Mouse (Mus musculus): ENCODE results near the gene Itpr2. TPM values are rescaled to one million over a fixed set of nuclear protein-coding genes. Genes with fewer than 3 reads are reported as not detected.

Itpr2 gene
- polyA plus RNA-seq, 1 experiment from 2014 or later, result 8.9 TPM

GRCm38 (mm10) chr6:146357911-146358310 is 144.1 kb downstream of the Itpr2 start:
- 45% methylated on average over 4 of the region's 4 CpGs for WGBS

GRCm38 (mm10) chr6:146352258-146352805 is 149.7 kb downstream of the Itpr2 start:
- Histone ChIP-seq H3K9ac (ENCODE audit: low read depth, low read length) (no peak overlapping the region), H3K27ac (replicated peaks; ENCODE audit: low read depth, low read length) (no peak overlapping the region), H3K4me3 (ENCODE audit: low read depth, low read length) (no peak overlapping the region), H3K4me1 (ENCODE audit: control insufficient read depth, insufficient read depth, low read length) (no peaks in the 10 kb centered on the region), H3K27me3 (replicated peaks; ENCODE audit: control insufficient read depth, insufficient read depth, low read length) (no peaks in the 10 kb centered on the region), H3K36me3 (ENCODE audit: control insufficient read depth, insufficient read depth, low read length) (0 out of 2 replicates have a peak, but pooled peaks cover 7% of the 10 kb centered on the region), H3K4me2 (ENCODE audit: low read depth, low read length) (no peak overlapping the region), H3K9me3 (ENCODE audit: control insufficient read depth, low read length) (0 out of 2 replicates have a peak, but pooled peaks cover 4% of the 10 kb centered on the region)
- 54% methylated on average over 9 of the region's 9 CpGs for whole genome bisulfite sequencing
- DNase-seq (ENCODE audit: low spot score) (no peak), ATAC-seq (ENCODE audit: low read depth) (no peak)

More at GRCm38 (mm10) chr6:146357911-146358310, 144.1 kb downstream of the Itpr2 start:
- Histone ChIP-seq H3K9ac (ENCODE audit: low read depth, low read length) (no peak overlapping the region), H3K36me3 (ENCODE audit: control insufficient read depth, insufficient read depth, low read length) (no peaks in the 10 kb centered on the region), H3K27ac (replicated peaks; ENCODE audit: low read depth, low read length) (no peak overlapping the region), H3K9me3 (ENCODE audit: control insufficient read depth, low read length) (no peaks in the 10 kb centered on the region), H3K4me2 (ENCODE audit: low read depth, low read length) (no peak overlapping the region), H3K4me1 (ENCODE audit: control insufficient read depth, insufficient read depth, low read length) (peaks cover 10% of the 10 kb centered on the region; the same call in 1 of the 2 replicates), H3K4me3 (ENCODE audit: low read depth, low read length) (no peak overlapping the region), H3K27me3 (replicated peaks; ENCODE audit: control insufficient read depth, insufficient read depth, low read length) (no peaks in the 10 kb centered on the region)
- DNase-seq (ENCODE audit: low spot score), result peak; percentile 74
- ATAC-seq (ENCODE audit: low read depth), result 0 out of 2 replicates have a peak, but pooled peaks have one; percentile 53

- ATAC-seq (ENCODE audit: low read depth) (no peak), DNase-seq (ENCODE audit: low spot score) (no peak)
- H3K9me3 ChIP-seq (ENCODE audit: control insufficient read depth, low read length), result 0 out of 2 replicates have a peak, but pooled peaks cover 4% of the 10 kb centered on the region
- H3K9ac ChIP-seq (ENCODE audit: low read depth, low read length), result no peak overlapping the region
- no peak overlapping the region for H3K4me2 ChIP-seq (ENCODE audit: low read depth, low read length)
- no peak overlapping the region for H3K27ac ChIP-seq (replicated peaks; ENCODE audit: low read depth, low read length)
- H3K4me1 ChIP-seq (ENCODE audit: control insufficient read depth, insufficient read depth, low read length), result no peaks in the 10 kb centered on the region
- H3K4me3 ChIP-seq (ENCODE audit: low read depth, low read length), result no peak overlapping the region
- 0 out of 2 replicates have a peak, but pooled peaks cover 7% of the 10 kb centered on the region for H3K36me3 ChIP-seq (ENCODE audit: control insufficient read depth, insufficient read depth, low read length)
- WGBS, result 66% methylated on average over 7 of the region's 7 CpGs
- no peaks in the 10 kb centered on the region for H3K27me3 ChIP-seq (replicated peaks; ENCODE audit: control insufficient read depth, insufficient read depth, low read length)
Observed at GRCm38 (mm10) chr6:146351816-146352215, 150.2 kb downstream of the Itpr2 start.

- Histone ChIP-seq H3K9me3 (ENCODE audit: control insufficient read depth, low read length) (0 out of 2 replicates have a peak, but pooled peaks cover 4% of the 10 kb centered on the region), H3K36me3 (ENCODE audit: control insufficient read depth, insufficient read depth, low read length) (0 out of 2 replicates have a peak, but pooled peaks cover 7% of the 10 kb centered on the region), H3K27me3 (replicated peaks; ENCODE audit: control insufficient read depth, insufficient read depth, low read length) (no peaks in the 10 kb centered on the region), H3K4me1 (ENCODE audit: control insufficient read depth, insufficient read depth, low read length) (peaks cover 12% of the 10 kb centered on the region), H3K4me3 (ENCODE audit: low read depth, low read length) (no peak overlapping the region), H3K27ac (replicated peaks; ENCODE audit: low read depth, low read length) (no peak overlapping the region), H3K9ac (ENCODE audit: low read depth, low read length) (no peak overlapping the region), H3K4me2 (ENCODE audit: low read depth, low read length) (no peak overlapping the region)
- DNase-seq (ENCODE audit: low spot score) (no peak), ATAC-seq (ENCODE audit: low read depth) (no peak)
- 54% methylated on average over 4 of the region's 4 CpGs for WGBS
Observed at GRCm38 (mm10) chr6:146347568-146347967, 154.5 kb downstream of the Itpr2 start.

- Histone ChIP-seq H3K27ac (replicated peaks; ENCODE audit: low read depth, low read length) (no peak overlapping the region), H3K9me3 (ENCODE audit: control insufficient read depth, low read length) (0 out of 2 replicates have a peak, but pooled peaks cover 4% of the 10 kb centered on the region), H3K9ac (ENCODE audit: low read depth, low read length) (no peak overlapping the region), H3K4me1 (ENCODE audit: control insufficient read depth, insufficient read depth, low read length) (peaks cover 12% of the 10 kb centered on the region), H3K4me2 (ENCODE audit: low read depth, low read length) (no peak overlapping the region), H3K27me3 (replicated peaks; ENCODE audit: control insufficient read depth, insufficient read depth, low read length) (no peaks in the 10 kb centered on the region), H3K4me3 (ENCODE audit: low read depth, low read length) (no peak overlapping the region), H3K36me3 (ENCODE audit: control insufficient read depth, insufficient read depth, low read length) (0 out of 2 replicates have a peak, but pooled peaks cover 7% of the 10 kb centered on the region)
- ATAC-seq (ENCODE audit: low read depth) (no peak), DNase-seq (ENCODE audit: low spot score) (no peak)
- WGBS, result 92% methylated on average over 8 of the region's 8 CpGs
Observed at GRCm38 (mm10) chr6:146346545-146347195, 155.4 kb downstream of the Itpr2 start.

GRCm38 (mm10) chr6:146344732-146345131 is 157.3 kb downstream of the Itpr2 start:
- Histone ChIP-seq H3K4me2 (ENCODE audit: low read depth, low read length) (no peak overlapping the region), H3K9ac (ENCODE audit: low read depth, low read length) (no peak overlapping the region), H3K27me3 (replicated peaks; ENCODE audit: control insufficient read depth, insufficient read depth, low read length) (no peaks in the 10 kb centered on the region), H3K9me3 (ENCODE audit: control insufficient read depth, low read length) (no peaks in the 10 kb centered on the region), H3K4me1 (ENCODE audit: control insufficient read depth, insufficient read depth, low read length) (peaks cover 12% of the 10 kb centered on the region), H3K4me3 (ENCODE audit: low read depth, low read length) (no peak overlapping the region), H3K36me3 (ENCODE audit: control insufficient read depth, insufficient read depth, low read length) (0 out of 2 replicates have a peak, but pooled peaks cover under 1% of the 10 kb centered on the region), H3K27ac (replicated peaks; ENCODE audit: low read depth, low read length) (no peak overlapping the region)
- 92% methylated on average over 3 of the region's 3 CpGs for WGBS
- DNase-seq (ENCODE audit: low spot score) (no peak), ATAC-seq (ENCODE audit: low read depth) (no peak)

GRCm38 (mm10) chr6:146343671-146344384 is 158.2 kb downstream of the Itpr2 start:
- Histone ChIP-seq H3K36me3 (ENCODE audit: control insufficient read depth, insufficient read depth, low read length) (no peaks in the 10 kb centered on the region), H3K27me3 (replicated peaks; ENCODE audit: control insufficient read depth, insufficient read depth, low read length) (no peaks in the 10 kb centered on the region), H3K9me3 (ENCODE audit: control insufficient read depth, low read length) (no peaks in the 10 kb centered on the region), H3K4me1 (ENCODE audit: control insufficient read depth, insufficient read depth, low read length) (peaks cover 12% of the 10 kb centered on the region), H3K27ac (replicated peaks; ENCODE audit: low read depth, low read length) (no peak overlapping the region; the same call in 1 of the 2 replicates), H3K4me3 (ENCODE audit: low read depth, low read length) (no peak overlapping the region), H3K9ac (ENCODE audit: low read depth, low read length) (no peak overlapping the region), H3K4me2 (ENCODE audit: low read depth, low read length) (no peak overlapping the region)
- ATAC-seq (ENCODE audit: low read depth) (no peak), DNase-seq (ENCODE audit: low spot score) (peak; percentile 31)
- WGBS, result 48% methylated on average over 10 of the region's 10 CpGs

- Histone ChIP-seq H3K4me2 (ENCODE audit: low read depth, low read length) (no peak overlapping the region), H3K36me3 (ENCODE audit: control insufficient read depth, insufficient read depth, low read length) (no peaks in the 10 kb centered on the region), H3K4me1 (ENCODE audit: control insufficient read depth, insufficient read depth, low read length) (peaks cover 12% of the 10 kb centered on the region), H3K9me3 (ENCODE audit: control insufficient read depth, low read length) (no peaks in the 10 kb centered on the region), H3K27ac (replicated peaks; ENCODE audit: low read depth, low read length) (0 out of 2 replicates have a peak overlapping the region, but pooled peaks have one; percentile 21), H3K4me3 (ENCODE audit: low read depth, low read length) (no peak overlapping the region), H3K9ac (ENCODE audit: low read depth, low read length) (no peak overlapping the region), H3K27me3 (replicated peaks; ENCODE audit: control insufficient read depth, insufficient read depth, low read length) (no peaks in the 10 kb centered on the region)
- DNase-seq (ENCODE audit: low spot score) (peak; percentile 24), ATAC-seq (ENCODE audit: low read depth) (no peak)
- 45% methylated on average over 6 of the region's 6 CpGs for WGBS
Observed at GRCm38 (mm10) chr6:146342995-146343394, 159.0 kb downstream of the Itpr2 start.

Measured in embryonic facial prominence, embryonic 14.5 days (tissue).